Mouse (Mus musculus) heart, adult 2 months (tissue): ENCODE data around the gene 1810055G02Rik. TPM values are rescaled to one million over a fixed set of nuclear protein-coding genes. Genes with fewer than 3 reads are reported as not detected.
A peak's percentile ranks its signal among the peaks of the same experiment; 100 is the strongest.

Experiments used
- DNase-seq, 2 experiments: peaks; one replicate each; pipeline ENCODE4 v3.0.0; 2021
- H3K27ac ChIP-seq: fragments of 200-600 bp; 2 replicates; pipeline ENCODE4 v1.8.1; 2022
- H3K27me3 ChIP-seq: fragments of 200-500 bp; 2 replicates; pipeline ENCODE4 v1.6.1; 2012; ENCODE audit warnings: mild to moderate bottlenecking, low read length, inconsistent platforms, mixed read lengths; ENCODE audit not compliant: control insufficient read depth, insufficient read depth
- H3K36me3 ChIP-seq: fragments of 200-500 bp; 2 replicates; pipeline ENCODE4 v1.6.1; 2012; ENCODE audit warnings: low read length, inconsistent platforms; ENCODE audit not compliant: control insufficient read depth, insufficient read depth
- H3K4me1 ChIP-seq: fragments of 200-500 bp; 2 replicates; pipeline ENCODE4 v1.6.1; 2011; ENCODE audit warnings: low read length; ENCODE audit not compliant: control insufficient read depth, insufficient read depth
- H3K4me3 ChIP-seq: fragments of 200-600 bp; 2 replicates; pipeline ENCODE4 v1.8.1; 2022
- H3K79me2 ChIP-seq: fragments of 200-500 bp; replicated peaks from 2 replicates; pipeline ENCODE4 v1.6.1; 2012; ENCODE audit warnings: mild to moderate bottlenecking, inconsistent platforms, low read length, moderate library complexity, mixed read lengths; ENCODE audit not compliant: control insufficient read depth, insufficient read depth
- H3K9ac ChIP-seq: fragments of 200-500 bp; 2 replicates; pipeline ENCODE4 v1.6.1; 2012; ENCODE audit warnings: low read depth, mild to moderate bottlenecking, control low read depth, inconsistent platforms, low read length, mixed read lengths
- CTCF ChIP-seq: fragments of 200-600 bp; IDR thresholded peaks from 2 replicates; pipeline ENCODE4 v1.8.1; 2022; ENCODE audit warnings: antibody characterized with exemption, mild to moderate bottlenecking, moderate library complexity
- EP300 ChIP-seq: fragments of 200-500 bp; IDR thresholded peaks from 2 replicates; pipeline ENCODE4 v1.6.1; 2011; ENCODE audit warnings: low read depth, low read length, control low read depth; ENCODE audit not compliant: insufficient read depth
- POLR2A ChIP-seq: fragments of 200-500 bp; IDR thresholded peaks from 2 replicates; pipeline ENCODE4 v1.6.1; 2011; ENCODE audit warnings: mild to moderate bottlenecking, low read depth, low read length, control low read depth; ENCODE audit not compliant: insufficient read depth
- WGBS: fragments of 180-500 bp; shearing (Covaris S2); methylation state at CpG from one replicate; pipeline ENCODE4 v1.1.7; 2018; 5-methylcytosine and 5-hydroxymethylcytosine counted together
- intact Hi-C: fragments of 180-260 bp; cut with DNase I; formaldehyde crosslinking; loops from one replicate; pipeline ENCODE4 v1.15.1; 2025
- polyA plus RNA-seq: library from polyadenylated mRNA; depleted of rRNA; stranded (reverse); fragments of >200 nt; gene quantifications from 2 replicates; pipeline ENCODE4 v1.2.3, GENCODE M21; 2012
- total RNA-seq, 2 experiments: library from RNA; stranded (reverse); gene quantifications; 2 replicates each; pipeline ENCODE4 v1.2.3; 2021

1810055G02Rik gene
- total and polyA plus RNA-seq, 3 experiments, result 8.1 to 17.9 (median 8.3) TPM

DNA sequence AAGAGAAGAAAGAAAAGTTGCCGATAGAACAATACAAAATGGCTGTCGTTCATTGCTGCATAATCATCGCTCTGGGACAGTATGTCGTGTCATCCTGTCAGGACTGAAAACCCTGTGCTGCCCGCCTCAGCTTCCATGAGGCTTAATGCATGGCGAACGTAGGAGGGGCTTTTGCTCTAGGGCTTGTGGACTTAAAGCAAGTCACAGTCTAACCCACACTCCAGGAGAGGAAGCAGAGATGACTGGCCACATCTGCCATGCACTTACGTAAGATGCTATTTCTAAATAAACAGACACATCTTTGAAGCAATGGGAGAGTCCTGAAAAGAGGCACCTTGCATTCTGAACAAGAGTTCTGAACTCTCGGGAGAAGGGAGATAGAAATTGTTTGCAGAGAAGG is 15.1 kb downstream of the 1810055G02Rik start:
- Histone ChIP-seq H3K36me3 (no peaks in the 10 kb centered on the region), H3K27ac (no peak overlapping the region), H3K9ac (no peak overlapping the region), H3K79me2 (no peaks in the 10 kb centered on the region), H3K4me1 (peaks cover 3% of the 10 kb centered on the region; the same call in 1 of the 2 replicates), H3K27me3 (no peaks in the 10 kb centered on the region), H3K4me3 (no peak overlapping the region)
- intact Hi-C loops, result loop anchor here (5.0 kb wide), 1 partner anchor 259 kb away; no protein-coding TSS in a partner anchor
- TF ChIP-seq POLR2A (no peak), CTCF (no peak), EP300 (no peak)
- WGBS, result 90% methylated on average over 9 of the region's 9 CpGs
- no peak for DNase-seq

DNA sequence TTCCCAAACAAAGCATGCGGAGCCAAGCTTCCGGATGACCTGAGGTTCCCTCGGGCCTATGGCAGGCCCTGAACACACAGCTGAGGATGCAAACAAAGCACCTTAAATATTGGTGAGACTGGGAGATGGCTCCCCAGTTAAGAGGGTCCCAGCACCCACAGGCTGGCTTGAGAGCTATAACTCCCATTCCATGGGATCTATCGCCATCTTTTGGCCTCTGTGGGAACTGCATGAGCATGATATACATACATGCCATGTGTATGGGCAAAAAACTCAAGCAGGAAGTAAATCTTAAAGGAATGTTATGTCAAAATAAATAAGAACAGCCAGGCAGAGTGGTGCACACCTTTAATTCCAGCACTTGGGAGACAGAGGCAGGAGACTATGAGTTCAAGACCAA is 15.8 kb downstream of the 1810055G02Rik start:
- 80% methylated on average over 4 of the region's 4 CpGs for WGBS

DNA sequence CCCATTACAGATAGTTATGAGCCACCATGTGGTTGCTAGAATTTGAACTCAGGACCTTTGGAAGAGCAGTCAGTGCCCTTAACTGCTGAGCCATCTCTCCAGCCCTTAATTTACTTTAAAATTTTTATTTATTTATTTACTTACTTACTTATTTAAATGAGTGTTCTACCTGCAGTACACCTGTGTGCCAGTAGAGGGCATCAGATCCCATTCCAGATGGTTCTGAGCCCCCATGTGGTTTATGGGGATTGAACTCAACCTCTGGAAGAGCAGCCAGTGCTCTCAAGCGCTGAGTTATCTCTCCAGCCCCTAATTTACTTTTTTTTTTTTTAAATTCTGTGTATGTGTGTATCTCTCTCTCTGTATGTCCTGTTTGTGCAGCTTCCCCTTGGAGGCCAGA is 16.7 kb downstream of the 1810055G02Rik start:
- Histone ChIP-seq H3K4me1 (no peaks in the 10 kb centered on the region), H3K4me3 (no peak overlapping the region), H3K79me2 (no peaks in the 10 kb centered on the region), H3K27ac (no peak overlapping the region), H3K9ac (no peak overlapping the region), H3K27me3 (no peaks in the 10 kb centered on the region), H3K36me3 (no peaks in the 10 kb centered on the region)
- TF ChIP-seq EP300 (no peak), CTCF (peak; percentile 96)
- 11% methylated on average over 1 of the region's 1 CpGs for WGBS
- DNase-seq, result peak; percentile 59 to 76
- intact Hi-C loops, result loop anchor here (2.0 to 5.0 kb wide), 2 partner anchors 42 to 258 kb away; partner anchors contain the start of gene Kmt5b

More for the DNA sequence above, 15.8 kb downstream of the 1810055G02Rik start:
- Histone ChIP-seq H3K4me3 (no peak overlapping the region), H3K27me3 (no peaks in the 10 kb centered on the region), H3K79me2 (no peaks in the 10 kb centered on the region), H3K36me3 (no peaks in the 10 kb centered on the region), H3K4me1 (peaks cover 2% of the 10 kb centered on the region; the same call in 1 of the 2 replicates), H3K9ac (no peak overlapping the region), H3K27ac (no peak overlapping the region)
- intact Hi-C loops, result loop anchor here (2.0 to 5.0 kb wide), 2 partner anchors 43 to 258 kb away; partner anchors contain the start of gene Kmt5b
- TF ChIP-seq POLR2A, result no peak
- peak; percentile 75 for TF ChIP-seq CTCF
- no peak for TF ChIP-seq EP300
- DNase-seq, result peak in 1 of 2 experiments; percentile 42

DNA sequence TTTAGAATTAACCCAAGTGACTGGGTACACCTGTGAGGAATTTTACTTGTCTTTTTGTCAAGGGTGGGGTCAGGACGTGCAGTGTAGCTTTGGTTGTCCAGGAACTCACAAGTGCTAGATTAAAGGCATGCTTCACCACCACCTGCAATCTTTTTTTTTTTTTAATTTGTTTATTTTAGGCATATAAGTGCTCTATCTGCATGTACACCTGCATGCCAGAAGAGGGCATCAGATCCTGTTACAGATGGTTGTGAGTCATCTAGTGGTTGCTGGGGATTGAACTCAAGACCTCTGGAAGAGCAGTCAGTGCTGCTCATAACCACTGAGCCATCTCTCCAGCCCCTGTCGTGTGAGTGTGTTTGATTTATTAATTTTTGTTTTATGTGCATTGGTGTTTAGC is 20.8 kb downstream of the 1810055G02Rik start:
- Histone ChIP-seq H3K36me3 (no peaks in the 10 kb centered on the region), H3K27me3 (no peaks in the 10 kb centered on the region), H3K9ac (no peak overlapping the region), H3K79me2 (no peaks in the 10 kb centered on the region), H3K27ac (no peak overlapping the region), H3K4me1 (no peaks in the 10 kb centered on the region), H3K4me3 (no peak overlapping the region)
- no peak for DNase-seq
- no peak for TF ChIP-seq POLR2A
- TF ChIP-seq CTCF, result 0 out of 2 replicates have a peak, but pooled peaks have one; percentile 13
- no peak for TF ChIP-seq EP300
- WGBS, result 71% methylated on average over 2 of the region's 2 CpGs
- intact Hi-C loops, result no loop called here

DNA sequence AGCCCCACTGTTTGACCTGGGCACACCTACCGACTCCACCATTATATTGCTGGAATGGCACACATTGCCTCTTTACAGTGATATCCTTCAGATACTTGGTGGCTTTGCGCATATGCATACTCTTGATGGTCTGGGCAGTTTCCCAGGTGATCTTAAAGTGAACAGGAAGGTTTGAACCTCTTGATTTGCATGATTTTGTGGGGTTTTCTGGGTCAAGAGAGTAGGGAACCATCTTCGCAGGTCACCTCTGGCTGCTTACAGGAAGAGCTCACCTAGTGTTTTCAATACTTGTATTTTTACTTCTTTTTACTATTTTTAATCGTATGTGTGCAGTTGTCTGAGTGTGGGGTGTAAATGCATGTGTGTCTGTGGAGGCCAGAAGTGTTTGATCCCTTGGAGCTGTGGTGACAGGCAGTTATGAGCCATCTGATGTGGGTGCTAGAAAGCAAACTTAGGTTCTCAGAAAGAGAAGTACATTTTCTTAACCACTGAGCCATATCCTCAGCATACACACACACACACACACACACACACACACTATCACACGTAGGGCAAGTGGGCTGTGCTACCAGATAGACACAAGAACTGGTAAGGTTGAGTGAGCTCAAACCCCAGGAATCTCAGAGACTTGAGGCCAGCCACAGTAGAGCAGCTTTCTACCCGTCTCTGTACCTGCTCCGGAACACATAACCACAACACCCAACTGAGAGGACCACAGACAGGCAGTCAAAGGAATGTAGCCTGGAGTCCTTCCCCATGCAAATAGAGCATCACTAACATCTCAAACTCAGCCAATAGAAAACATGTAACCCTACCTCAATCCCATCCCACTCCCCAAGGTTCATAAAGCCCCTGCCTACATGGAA is 22.9 kb downstream of the 1810055G02Rik start:
- no peak for TF ChIP-seq EP300
- TF ChIP-seq CTCF, result no peak
- no peak for TF ChIP-seq POLR2A

DNA sequence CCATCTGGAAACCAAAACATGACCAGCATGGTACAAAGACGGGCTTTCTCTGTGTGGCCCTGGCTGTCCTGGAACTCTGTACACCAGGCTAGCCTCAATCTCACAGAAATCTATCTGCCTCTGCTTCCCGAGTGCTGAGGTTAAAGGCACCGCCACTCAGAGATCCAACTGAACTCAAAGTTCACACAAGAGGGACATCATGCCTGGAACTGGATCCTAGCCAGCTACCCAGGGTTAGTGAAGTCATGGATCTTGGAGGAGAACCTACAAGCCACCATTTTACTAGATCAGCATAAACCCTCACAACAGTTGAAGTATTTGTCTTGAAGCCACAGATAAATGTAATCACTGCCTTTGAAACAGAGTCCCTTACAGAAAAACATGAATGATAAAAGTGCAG is 27.9 kb downstream of the 1810055G02Rik start:
- no peak overlapping the region for H3K4me3 ChIP-seq
- TF ChIP-seq CTCF, result no peak
- TF ChIP-seq EP300, result no peak
- no peak for TF ChIP-seq POLR2A
- H3K4me1 ChIP-seq, result no peaks in the 10 kb centered on the region
- H3K36me3 ChIP-seq, result no peaks in the 10 kb centered on the region
- DNase-seq, result no peak
- no peak overlapping the region for H3K27ac ChIP-seq
- no peaks in the 10 kb centered on the region for H3K79me2 ChIP-seq
- no peak overlapping the region for H3K9ac ChIP-seq
- 82% methylated on average over 3 of the region's 3 CpGs for WGBS
- H3K27me3 ChIP-seq, result no peaks in the 10 kb centered on the region
- intact Hi-C loops, result no loop called here

More for the DNA sequence above, 22.9 kb downstream of the 1810055G02Rik start:
- Histone ChIP-seq H3K9ac (no peak overlapping the region), H3K36me3 (no peaks in the 10 kb centered on the region), H3K27me3 (no peaks in the 10 kb centered on the region), H3K4me3 (no peak overlapping the region), H3K4me1 (no peaks in the 10 kb centered on the region), H3K79me2 (no peaks in the 10 kb centered on the region), H3K27ac (no peak overlapping the region)
- 82% methylated on average over 7 of the region's 7 CpGs for WGBS
- intact Hi-C loops, result no loop called here
- DNase-seq, result no peak
